8 mouse cellular contexts compared by ENCODE assay signal in genomic region chr1:63729796-63730195, GRCm38 (mm10). TPM values are rescaled to one million over a fixed set of nuclear protein-coding genes. Genes with fewer than 3 reads are reported as not detected.
DNase-seq lines count a peak whose midpoint lies in the region; ATAC-seq and TF ChIP-seq lines count a peak whose summit lies in the region.

No protein-coding gene starts in this region.

- H3K27me3 ChIP-seq in heart, embryonic 11.5 days (ENCODE audit: control insufficient read depth, insufficient read depth, low read length), result no peaks in the 10 kb centered on the region
- H3K27me3 ChIP-seq in thymus, adult 2 months (ENCODE audit: control insufficient read depth, insufficient read depth, low read length), result no peaks in the 10 kb centered on the region
- H3K27me3 ChIP-seq in liver, embryonic 12.5 days (replicated peaks), result peaks cover 3% of the 10 kb centered on the region; the same call in 1 of the 2 replicates

- H3K4me2 ChIP-seq in heart, embryonic 11.5 days, result peak overlapping the region; percentile 72
- peak overlapping the region; percentile 70 for H3K4me2 ChIP-seq in liver, embryonic 12.5 days

- peaks cover 4% of the 10 kb centered on the region for H3K4me1 ChIP-seq in heart, embryonic 11.5 days (ENCODE audit: control insufficient read depth, insufficient read depth, low read length)
- peaks cover 3% of the 10 kb centered on the region for H3K4me1 ChIP-seq in thymus, adult 2 months (replicated peaks; ENCODE audit: control insufficient read depth, insufficient read depth, low read length)
- peaks cover 16% of the 10 kb centered on the region for H3K4me1 ChIP-seq in liver, embryonic 12.5 days

- 0 out of 2 replicates have a peak, but pooled peaks have one; percentile 22 for ATAC-seq in heart, embryonic 11.5 days (replicated peaks; ENCODE audit: insufficient number of reproducible peaks, low FRiP score, low TSS enrichment)
- ATAC-seq in liver, embryonic 12.5 days, result 0 out of 2 replicates have a peak, but pooled peaks have one; percentile 3

- H3K27ac ChIP-seq in heart, embryonic 11.5 days (ENCODE audit: low read depth, low read length), result no peak overlapping the region
- H3K27ac ChIP-seq in thymus, adult 2 months (ENCODE audit: control insufficient read depth, insufficient read depth, low read length), result no peak overlapping the region
- no peak overlapping the region for H3K27ac ChIP-seq in liver, embryonic 12.5 days

- no peak for TF ChIP-seq CTCF in thymus, adult 2 months (IDR thresholded peaks at IDR 0.05; ENCODE audit: borderline replicate concordance, control insufficient read depth, extremely low read depth, insufficient read depth, low read length, poor library complexity)

- peak overlapping the region; percentile 71 for H3K4me3 ChIP-seq in heart, embryonic 11.5 days (ENCODE audit: low read depth, low read length)
- peak overlapping the region; percentile 66; the same call in 1 of the 2 replicates for H3K4me3 ChIP-seq in thymus, adult 2 months (ENCODE audit: control insufficient read depth, insufficient read depth, low read length)
- H3K4me3 ChIP-seq in liver, embryonic 12.5 days, result peak overlapping the region; percentile 69

- H3K9ac ChIP-seq in heart, embryonic 11.5 days (ENCODE audit: low read depth, low read length), result peak overlapping the region; percentile 59; the same call in 1 of the 2 replicates
- 0 out of 2 replicates have a peak overlapping the region, but pooled peaks have one; percentile 65 for H3K9ac ChIP-seq in liver, embryonic 12.5 days

- TF ChIP-seq POLR2A in thymus, adult 2 months (IDR thresholded peaks at IDR 0.05; ENCODE audit: control insufficient read depth, extremely low read depth, insufficient read depth, low read length, poor library complexity), result no peak

- H3K36me3 ChIP-seq in heart, embryonic 11.5 days (ENCODE audit: control insufficient read depth, insufficient read depth, low read length), result no peaks in the 10 kb centered on the region
- no peaks in the 10 kb centered on the region for H3K36me3 ChIP-seq in thymus, adult 2 months (ENCODE audit: control insufficient read depth, insufficient read depth, low read length)
- no peaks in the 10 kb centered on the region for H3K36me3 ChIP-seq in liver, embryonic 12.5 days

- 41% methylated on average over 8 of the region's 8 CpGs for WGBS in heart, embryonic 11.5 days (ENCODE audit: insufficient replicate concordance)
- 76% methylated on average over 8 of the region's 8 CpGs for WGBS in thymus, adult 2 months
- 57% methylated on average over 8 of the region's 8 CpGs for WGBS in liver, embryonic 12.5 days (ENCODE audit: insufficient replicate concordance)

- H3K9me3 ChIP-seq in heart, embryonic 11.5 days (replicated peaks; ENCODE audit: control insufficient read depth, low read length), result no peaks in the 10 kb centered on the region
- no peaks in the 10 kb centered on the region for H3K9me3 ChIP-seq in liver, embryonic 12.5 days (replicated peaks)

- DNase-seq in heart, adult 11 months, result no peak
- peak; percentile 5 for DNase-seq in thymus, adult 2 months
- DNase-seq in thymus, postnatal 25 days, result no peak
- DNase-seq in urinary bladder, postnatal 10 days (ENCODE audit: low spot score), result no peak
- no peak for DNase-seq in adrenal gland, postnatal 4 days (ENCODE audit: low spot score in 2 of 2)
- no peak for DNase-seq in frontal cortex, postnatal 14 days (ENCODE audit: low spot score in 2 of 2)

RNA-seq across cellular contexts. Expression of gene Mdh1b, which starts 0.3 kb away (rescaled TPM):
- polyA plus RNA-seq in heart, embryonic 11.5 days (2014; fragmentation: Nextera tagmentation; extraction: Ambion mirVana), result not detected in 2 replicates
- not detected in 2 replicates for polyA plus RNA-seq in thymus, adult 2 months (2012; rRNA removed)
- polyA plus RNA-seq in liver, embryonic 12.5 days (2016; fragmentation: Nextera tagmentation; extraction: Ambion mirVana), result 0.11 TPM in 1 of 2 replicates, not detected in the other
- total RNA-seq in adrenal gland, postnatal 4 days (2021), result under 1 TPM in 1 of 2 experiments, not detected in 1; 0.22 TPM

RNA-seq across cellular contexts. Expression of gene Fastkd2, which starts 0.6 kb away (rescaled TPM):
- 59.2 and 62.7 TPM in 2 replicates for polyA plus RNA-seq in heart, embryonic 11.5 days (2014; fragmentation: Nextera tagmentation; extraction: Ambion mirVana)
- 3.1 and 5.3 TPM in 2 replicates for polyA plus RNA-seq in thymus, adult 2 months (2012; rRNA removed)
- polyA plus RNA-seq in liver, embryonic 12.5 days (2016; fragmentation: Nextera tagmentation; extraction: Ambion mirVana), result 61.3 and 64.2 TPM in 2 replicates
- 10 to 100 TPM; 28.4 to 36.3 TPM for total RNA-seq in adrenal gland, postnatal 4 days (2021)

RNA-seq across cellular contexts. Expression of gene 4933402D24Rik, which starts 39.3 kb away (rescaled TPM):
- polyA plus RNA-seq in heart, embryonic 11.5 days (2014; fragmentation: Nextera tagmentation; extraction: Ambion mirVana), result 0.37 TPM in 1 of 2 replicates, not detected in the other
- polyA plus RNA-seq in thymus, adult 2 months (2012; rRNA removed), result not detected in 2 replicates
- polyA plus RNA-seq in liver, embryonic 12.5 days (2016; fragmentation: Nextera tagmentation; extraction: Ambion mirVana), result 0.07 TPM in 1 of 2 replicates, not detected in the other
- total RNA-seq in adrenal gland, postnatal 4 days (2021), result not detected

RNA-seq across cellular contexts. Expression of gene Dytn, which starts 43.1 kb away (rescaled TPM):
- polyA plus RNA-seq in heart, embryonic 11.5 days (2014; fragmentation: Nextera tagmentation; extraction: Ambion mirVana), result not detected in 2 replicates
- not detected in 2 replicates for polyA plus RNA-seq in thymus, adult 2 months (2012; rRNA removed)
- not detected in 2 replicates for polyA plus RNA-seq in liver, embryonic 12.5 days (2016; fragmentation: Nextera tagmentation; extraction: Ambion mirVana)
- total RNA-seq in adrenal gland, postnatal 4 days (2021), result not detected
